Mouse (Mus musculus) layer of hippocampus, adult 9-11 months (tissue): ENCODE results near the gene Galntl5.
A peak's percentile ranks its signal among the peaks of the same experiment; 100 is the strongest.
"Not testable (repeated sequence)": the region's sequence is repeated elsewhere in the genome, so short reads cannot be mapped to it uniquely, and the experiment has no call there.

Experiments used
- DNase-seq: peaks from one replicate; pipeline ENCODE4 v3.0.0; 2022

Gene Galntl5

GRCm38 (mm10) chr5:25181004-25181531, at the start of gene Galntl5:
Gene Galntl5, plus strand, starts transcription at chr5:25181460.
- no peak for DNase-seq

GRCm38 (mm10) chr5:25146705-25147104, 34.6 kb upstream of the Galntl5 start:
- DNase-seq = no peak

- no peak for DNase-seq
Measured at GRCm38 (mm10) chr5:25149331-25149965, 31.8 kb upstream of the Galntl5 start.

- DNase-seq = no peak
Measured at GRCm38 (mm10) chr5:25153491-25153890, 27.8 kb upstream of the Galntl5 start.

GRCm38 (mm10) chr5:25153996-25154395, 27.3 kb upstream of the Galntl5 start:
- DNase-seq = no peak

- no peak for DNase-seq
Measured at GRCm38 (mm10) chr5:25154823-25155222, 26.4 kb upstream of the Galntl5 start.

GRCm38 (mm10) chr5:25155351-25155750, 25.9 kb upstream of the Galntl5 start:
- no peak for DNase-seq

GRCm38 (mm10) chr5:25157136-25157535, 24.1 kb upstream of the Galntl5 start:
- DNase-seq = no peak

- peak; percentile 82 for DNase-seq
Measured at GRCm38 (mm10) chr5:25160515-25160914, 20.7 kb upstream of the Galntl5 start.

- no peak for DNase-seq
Measured at GRCm38 (mm10) chr5:25162981-25163380, 18.3 kb upstream of the Galntl5 start.

GRCm38 (mm10) chr5:25163938-25164337, 17.3 kb upstream of the Galntl5 start:
- DNase-seq = no peak

- DNase-seq = no peak
Measured at GRCm38 (mm10) chr5:25164341-25164740, 16.9 kb upstream of the Galntl5 start.

- peak; percentile 43 for DNase-seq
Measured at GRCm38 (mm10) chr5:25165102-25165788, 16.0 kb upstream of the Galntl5 start.

- no peak for DNase-seq
Measured at GRCm38 (mm10) chr5:25165789-25166135, 15.5 kb upstream of the Galntl5 start.

- no peak for DNase-seq
Measured at GRCm38 (mm10) chr5:25166665-25167064, 14.6 kb upstream of the Galntl5 start.

- not testable (repeated sequence) for DNase-seq
Measured at GRCm38 (mm10) chr5:25177937-25178336, 3.3 kb upstream of the Galntl5 start.

- DNase-seq = not testable (repeated sequence)
Measured at GRCm38 (mm10) chr5:25178543-25178942, 2.7 kb upstream of the Galntl5 start.

GRCm38 (mm10) chr5:25179284-25179683, 2.0 kb upstream of the Galntl5 start:
- no peak for DNase-seq

- DNase-seq = no peak
Measured at GRCm38 (mm10) chr5:25179936-25180488, 1.2 kb upstream of the Galntl5 start.

GRCm38 (mm10) chr5:25183595-25183994, 2.3 kb downstream of the Galntl5 start:
- DNase-seq = no peak

GRCm38 (mm10) chr5:25184594-25184993, 3.3 kb downstream of the Galntl5 start:
- no peak for DNase-seq

GRCm38 (mm10) chr5:25187727-25188126, 6.5 kb downstream of the Galntl5 start:
- DNase-seq = no peak

GRCm38 (mm10) chr5:25188802-25189201, 7.5 kb downstream of the Galntl5 start:
- DNase-seq = no peak

- DNase-seq = no peak
Measured at GRCm38 (mm10) chr5:25190521-25190920, 9.3 kb downstream of the Galntl5 start.
